Mouse (Mus musculus): ENCODE measurements around the gene Gpr152.

The Gpr152 gene

DNA sequence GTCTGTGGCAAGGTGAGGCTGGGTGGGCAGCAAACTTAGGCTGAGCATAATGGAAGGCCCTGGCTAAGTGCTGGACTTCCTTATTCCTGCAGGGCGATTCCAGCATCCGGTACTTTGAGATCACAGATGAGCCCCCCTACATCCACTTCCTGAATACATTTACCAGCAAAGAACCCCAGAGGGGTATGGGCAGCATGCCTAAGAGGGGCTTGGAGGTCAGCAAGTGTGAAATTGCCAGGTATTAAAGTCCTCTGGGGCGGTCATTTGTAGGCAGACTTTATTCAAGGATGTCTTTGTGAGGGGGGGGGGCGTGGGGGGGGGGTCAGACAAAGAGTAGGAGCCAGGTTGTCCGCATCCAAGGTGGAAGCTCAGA is 11.9 kb downstream of the Gpr152 start:
- DNase-seq, result no peak

- DNase-seq, result no peak
These were observed 12.3 kb downstream of the Gpr152 start for GRCm38 (mm10) chr19:4151898-4152297.

DNA sequence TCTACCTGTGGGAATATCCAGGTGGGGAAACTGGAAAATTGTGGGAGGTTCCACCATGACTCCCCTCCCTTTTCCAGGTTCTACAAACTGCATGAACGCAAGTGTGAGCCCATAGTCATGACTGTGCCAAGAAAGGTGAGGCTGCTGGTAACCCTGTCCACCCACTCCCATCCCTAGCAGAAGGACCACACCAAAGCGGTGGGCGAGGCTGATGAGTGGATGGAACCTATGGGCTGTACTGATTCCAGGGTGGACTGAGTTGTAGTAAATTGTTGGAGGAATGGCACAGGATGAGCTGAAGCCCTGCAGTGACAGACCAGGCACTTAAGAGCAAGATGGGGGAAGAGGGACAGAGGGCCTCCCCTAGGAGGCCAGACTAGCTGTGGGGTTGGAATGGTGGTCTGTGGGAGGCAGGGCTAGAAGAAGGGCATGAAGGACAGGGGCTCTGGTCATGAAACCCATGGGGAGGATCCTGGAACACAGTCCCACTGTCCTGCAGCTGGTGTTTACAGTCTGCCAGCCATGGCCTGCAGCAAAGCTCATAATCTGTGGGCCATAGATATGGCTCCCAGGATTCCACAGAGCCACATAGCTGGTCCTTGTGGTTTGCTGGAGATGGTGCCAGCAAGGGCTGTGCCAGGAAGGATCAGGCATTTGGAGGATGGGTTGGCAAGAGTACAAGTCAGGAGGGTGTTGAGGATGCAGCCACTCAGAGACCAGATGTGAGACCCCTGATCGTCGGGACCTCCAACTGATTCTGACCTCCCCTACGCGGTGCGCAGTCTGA is 13.1 kb downstream of the Gpr152 start:
- DNase-seq, result no peak

- DNase-seq, result peak; percentile 86
These were observed 13.7 kb downstream of the Gpr152 start, which contains the start of gene Ptprcap for GRCm38 (mm10) chr19:4153232-4153654. Gene Ptprcap, plus strand, starts transcription at chr19:4153604.

- DNase-seq, result no peak
These were observed 15.0 kb downstream of the Gpr152 start for GRCm38 (mm10) chr19:4154437-4155222.

DNA sequence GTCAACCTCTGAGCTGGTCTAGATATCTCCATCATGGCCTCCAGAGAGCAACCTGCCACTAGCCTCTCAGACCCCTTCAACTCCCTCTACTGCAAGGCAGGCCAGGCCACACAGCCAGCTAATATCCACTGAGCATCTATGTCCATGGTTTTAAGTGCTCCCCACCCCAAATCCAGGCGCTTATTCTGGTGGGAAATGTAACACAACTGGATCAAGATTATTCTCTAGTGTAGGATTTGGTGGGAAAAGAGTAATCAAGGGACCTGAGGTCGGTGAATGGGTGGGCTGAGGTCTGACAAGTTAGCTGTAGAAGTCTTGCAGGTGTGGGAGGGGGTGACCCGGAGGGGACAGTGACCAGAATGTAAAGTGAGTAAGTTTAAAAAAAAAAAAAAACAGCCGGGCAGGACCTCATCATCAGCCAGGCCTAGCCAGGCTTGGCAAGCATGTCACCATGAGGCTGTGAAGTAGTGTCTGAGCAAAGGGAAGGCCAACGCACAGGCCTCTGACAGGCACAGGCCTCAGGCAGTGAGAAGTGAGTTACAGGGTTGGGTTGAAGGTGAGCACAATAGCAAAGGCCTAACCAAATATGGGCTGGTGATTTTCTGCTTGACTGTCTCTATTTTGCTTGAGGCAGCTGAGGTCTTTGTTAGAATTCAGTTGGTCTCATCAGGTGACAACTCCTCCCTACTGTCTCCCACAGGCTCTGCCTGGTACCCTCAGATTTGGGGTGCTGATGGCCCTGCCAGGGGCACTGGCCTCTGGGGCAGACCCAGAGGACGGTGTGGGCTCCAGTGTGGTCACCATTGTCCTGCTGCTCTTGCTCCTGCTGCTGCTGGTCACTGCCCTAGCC is 15.9 kb downstream of the Gpr152 start:
- DNase-seq, result no peak

GRCm38 (mm10) chr19:4156073-4156579 is 16.5 kb downstream of the Gpr152 start:
- DNase-seq, result peak; percentile 51

DNA sequence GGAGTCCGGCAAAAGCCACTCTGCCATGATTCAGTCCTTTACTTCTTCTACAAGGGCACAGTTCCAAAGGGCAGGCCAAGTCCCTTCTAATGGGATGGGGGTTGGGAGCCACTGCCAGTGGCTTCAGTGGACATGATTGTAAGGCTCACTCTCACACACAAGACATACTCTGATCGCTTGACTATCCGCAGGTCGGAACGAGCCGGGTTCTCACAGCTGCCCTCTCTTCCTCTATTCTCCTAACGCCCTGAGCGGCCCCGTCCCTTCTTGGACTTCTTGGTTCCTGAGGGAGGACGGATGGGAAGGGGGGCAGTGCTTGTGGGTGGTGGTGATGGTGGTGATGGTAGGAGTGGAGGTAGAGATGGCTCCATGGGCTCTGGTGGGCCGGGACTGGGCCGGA is 17.2 kb downstream of the Gpr152 start:
- peak; percentile 29 for DNase-seq

GRCm38 (mm10) chr19:4159049-4159448 is 19.5 kb downstream of the Gpr152 start:
- DNase-seq, result no peak

DNA sequence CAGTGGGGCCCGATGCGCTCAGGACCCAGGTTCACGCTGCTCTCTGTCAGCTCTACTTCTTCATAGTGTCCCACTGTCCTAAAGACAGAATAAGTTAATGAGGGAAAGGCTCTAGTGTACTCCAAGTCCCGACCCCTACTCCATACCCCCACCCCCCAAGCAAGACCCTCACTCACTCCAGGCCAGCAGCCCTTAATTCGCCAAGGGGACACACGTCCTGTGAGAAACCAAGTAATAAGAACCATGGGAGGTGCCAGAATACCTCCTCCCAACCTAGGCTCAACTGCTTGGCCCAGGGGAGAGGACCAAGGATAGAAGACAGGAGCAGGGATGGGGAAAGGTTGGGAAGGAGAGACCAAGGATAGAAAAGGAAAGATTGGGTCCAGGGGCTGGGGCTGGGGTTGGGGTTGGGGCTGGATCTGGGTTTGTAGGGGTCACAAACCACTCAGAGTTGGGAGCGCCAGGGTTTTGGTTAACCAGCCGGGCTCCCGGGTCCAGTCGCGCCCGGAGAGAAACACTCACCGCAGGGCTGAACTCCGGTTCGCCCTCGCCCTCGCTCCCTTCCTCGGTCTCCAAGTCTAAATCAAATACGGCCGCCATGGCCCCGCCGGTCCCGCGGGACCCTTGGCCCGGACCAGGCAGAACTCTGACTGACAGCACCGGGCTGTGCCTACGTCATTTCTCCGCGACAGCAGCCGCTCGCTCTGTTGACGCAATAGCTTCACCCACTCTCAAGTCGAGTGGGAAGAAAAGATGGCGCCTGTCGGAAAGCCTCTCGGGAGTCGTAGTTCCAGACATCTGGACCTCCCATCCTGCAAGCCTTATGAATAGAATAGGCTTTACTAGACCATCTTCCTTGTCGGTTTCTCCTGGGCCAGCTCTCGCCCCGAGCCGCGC is 23.3 kb downstream of the Gpr152 start, which contains the start of gene Rps6kb2:
TSS of gene Rps6kb2 (minus strand) at position 709 of the 897 bp plus-strand sequence.
- DNase-seq, result peak; percentile 96

GRCm38 (mm10) chr19:4163543-4163887 is 23.9 kb downstream of the Gpr152 start:
- no peak for DNase-seq

DNA sequence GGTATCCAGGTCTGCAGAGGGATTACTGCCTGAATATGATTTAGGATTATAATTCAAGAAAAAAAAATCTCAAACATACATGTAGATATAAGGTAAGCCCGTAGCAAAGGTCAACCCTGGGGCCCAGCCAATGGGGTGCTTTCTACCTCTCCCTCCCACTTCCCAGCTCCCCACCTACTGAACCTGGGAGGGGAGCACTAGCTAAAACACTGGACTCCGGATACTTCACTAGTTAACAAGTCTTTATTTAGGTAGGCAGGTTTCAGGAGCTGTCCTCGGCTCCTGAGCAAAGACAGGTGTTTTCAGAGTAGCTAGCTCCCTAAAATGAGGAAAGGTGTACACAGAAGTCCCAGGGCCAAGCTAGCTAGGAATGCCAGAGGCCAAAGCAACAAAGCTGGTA is 24.5 kb downstream of the Gpr152 start:
- DNase-seq, result peak; percentile 50

GRCm38 (mm10) chr19:4164721-4165120 is 25.1 kb downstream of the Gpr152 start:
- DNase-seq, result peak; percentile 50

DNA sequence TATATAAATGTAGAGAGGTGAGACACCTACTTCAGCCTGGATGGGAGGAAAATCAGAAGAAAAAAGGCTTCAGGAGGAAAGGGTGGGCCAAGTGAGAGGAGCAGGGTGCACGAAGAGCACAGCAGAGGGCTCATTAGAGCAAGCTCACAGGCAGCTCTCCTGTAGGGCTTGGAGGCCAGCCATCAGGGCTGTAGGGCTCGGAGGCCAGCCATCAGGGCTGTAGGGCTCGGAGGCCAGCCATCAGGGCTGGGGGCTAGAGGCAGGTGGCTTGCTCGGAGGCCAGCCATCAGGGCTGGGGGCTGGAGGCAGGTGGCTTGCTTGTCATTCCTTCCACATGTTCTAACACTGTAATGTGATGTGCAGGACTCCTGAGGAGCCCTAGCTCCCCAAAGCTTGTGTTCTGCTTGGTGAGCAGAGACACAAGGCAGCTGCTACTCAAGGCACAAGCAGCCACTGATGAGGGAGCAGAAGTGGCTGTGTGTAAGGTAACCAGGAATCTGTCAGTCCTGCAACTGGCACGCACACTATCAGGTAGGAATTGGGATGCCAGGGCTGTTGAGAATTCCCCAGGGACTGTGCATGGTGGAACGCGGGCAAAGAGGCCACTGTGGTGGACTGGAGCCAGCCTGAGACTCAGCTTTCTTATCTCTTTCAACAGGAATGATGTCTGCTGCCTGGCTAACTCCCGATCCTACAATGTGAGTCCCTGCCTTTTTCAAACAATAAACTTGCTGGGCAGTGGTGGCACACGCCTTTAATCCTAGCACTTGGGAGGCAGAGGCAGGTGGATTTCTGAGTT is 27.3 kb downstream of the Gpr152 start:
- peak; percentile 39 for DNase-seq

GRCm38 (mm10) chr19:4169378-4169784 is 29.8 kb downstream of the Gpr152 start:
- peak; percentile 99 for DNase-seq

- peak; percentile 76 for DNase-seq
These were observed 30.2 kb downstream of the Gpr152 start for GRCm38 (mm10) chr19:4169810-4170209.

- DNase-seq, result peak; percentile 50
These were observed 31.3 kb downstream of the Gpr152 start for GRCm38 (mm10) chr19:4170723-4171392.

GRCm38 (mm10) chr19:4171393-4172290 is 32.1 kb downstream of the Gpr152 start:
- peak; percentile 49 for DNase-seq

DNA sequence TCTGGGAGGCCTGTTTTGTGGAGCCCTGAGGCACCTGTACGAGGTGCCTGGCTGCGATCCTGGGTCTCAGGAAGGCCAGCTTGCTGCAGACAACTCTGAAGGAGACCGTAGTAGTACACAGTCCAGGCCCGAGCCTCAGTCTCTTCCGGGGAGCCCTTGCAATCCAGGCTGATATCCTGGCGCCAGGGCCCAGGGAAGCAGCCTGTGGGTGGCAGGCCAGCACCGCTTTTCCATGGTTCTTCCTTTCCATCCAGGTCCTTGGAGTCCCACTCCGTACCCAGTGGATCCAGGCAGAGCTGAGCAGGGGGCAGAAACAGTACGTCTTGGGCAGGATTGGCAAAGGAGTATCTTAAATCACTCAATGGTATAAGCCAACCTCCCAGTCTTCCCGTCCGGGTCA is 33.3 kb downstream of the Gpr152 start:
- DNase-seq, result no peak
